Mouse (Mus musculus) adrenal gland, adult 8-10 months (tissue): ENCODE results near the gene Lsp1. TPM values are rescaled to one million over a fixed set of nuclear protein-coding genes. Genes with fewer than 3 reads are reported as not detected.

Experiments
- DNase-seq: peaks from one replicate; pipeline ENCODE4 v3.0.0; 2022
- total RNA-seq, 4 experiments: library from RNA; stranded (reverse); gene quantifications; 2 replicates each; pipeline ENCODE4 v1.2.4; 2022

Gene Lsp1
- total RNA-seq, 4 experiments from 2014 or later, result 18.1 to 31.9 (median 21.4) TPM

DNA sequence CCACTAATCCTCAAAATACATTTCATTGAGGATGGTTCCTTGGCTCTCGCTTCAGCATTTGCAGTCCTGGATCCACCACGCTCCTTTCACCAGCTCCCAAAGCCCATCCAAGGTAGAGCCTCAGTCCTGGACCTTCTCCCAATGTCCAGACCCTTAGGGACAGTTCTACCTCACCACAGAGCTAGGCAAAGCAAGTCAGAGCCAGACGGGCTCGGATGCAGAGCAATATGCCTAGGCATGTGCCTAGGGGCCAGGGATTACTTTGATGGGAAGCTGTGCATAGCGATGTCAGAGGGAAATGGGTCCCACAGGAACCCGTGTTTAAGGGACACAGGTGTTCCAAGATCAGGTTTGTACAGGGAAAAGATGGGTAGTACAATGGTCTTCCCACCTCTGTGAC lies 15.3 kb upstream of the Lsp1 start:
- no peak for DNase-seq

DNA sequence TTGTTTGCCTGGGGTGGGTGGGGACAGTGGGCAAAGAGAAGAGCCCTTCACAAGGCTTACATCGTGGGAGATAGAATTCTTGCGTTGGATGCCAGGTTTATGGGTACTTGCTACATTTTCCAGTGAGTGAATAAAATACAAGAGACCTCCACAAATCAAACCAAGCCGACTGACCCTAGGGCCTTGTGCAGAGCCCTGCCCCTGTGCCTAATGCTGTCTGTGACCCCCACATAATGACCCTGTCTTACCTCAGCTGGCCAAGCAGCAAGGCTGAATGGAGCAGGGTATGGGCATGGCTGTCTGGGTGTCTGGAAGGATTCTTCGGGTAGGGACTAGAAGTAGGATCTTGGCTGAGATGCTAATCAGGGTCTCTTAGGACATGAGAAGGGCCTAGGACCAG lies 14.3 kb upstream of the Lsp1 start:
- DNase-seq, result no peak

DNA sequence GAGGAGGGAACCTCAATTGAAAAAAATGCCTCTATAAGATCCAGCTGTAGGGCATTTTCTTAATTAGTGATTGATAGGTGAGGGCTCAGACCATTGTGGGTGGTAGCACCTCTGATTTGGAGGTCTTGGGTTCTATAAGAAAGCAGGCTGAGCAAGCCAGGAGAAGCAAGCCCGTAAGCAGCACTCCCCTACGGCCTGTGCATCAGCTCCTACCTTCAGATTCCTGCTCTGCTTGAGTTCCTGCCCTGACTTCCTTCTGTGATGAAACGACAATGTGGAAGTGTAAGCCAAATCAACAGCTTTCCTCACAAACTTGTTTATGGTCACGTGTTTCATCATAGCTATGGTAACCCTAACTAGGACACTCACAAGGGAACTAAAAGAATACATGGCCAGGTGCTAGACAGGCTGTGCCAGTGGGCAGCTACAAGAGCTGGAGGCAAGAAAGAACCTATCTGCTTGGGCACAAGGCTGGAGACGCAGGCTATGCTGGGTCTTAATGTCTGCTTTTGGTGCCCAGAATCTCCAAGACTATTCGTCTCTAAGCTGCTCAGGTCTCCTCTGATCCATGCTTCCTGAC lies 11.5 kb upstream of the Lsp1 start:
- no peak for DNase-seq

DNA sequence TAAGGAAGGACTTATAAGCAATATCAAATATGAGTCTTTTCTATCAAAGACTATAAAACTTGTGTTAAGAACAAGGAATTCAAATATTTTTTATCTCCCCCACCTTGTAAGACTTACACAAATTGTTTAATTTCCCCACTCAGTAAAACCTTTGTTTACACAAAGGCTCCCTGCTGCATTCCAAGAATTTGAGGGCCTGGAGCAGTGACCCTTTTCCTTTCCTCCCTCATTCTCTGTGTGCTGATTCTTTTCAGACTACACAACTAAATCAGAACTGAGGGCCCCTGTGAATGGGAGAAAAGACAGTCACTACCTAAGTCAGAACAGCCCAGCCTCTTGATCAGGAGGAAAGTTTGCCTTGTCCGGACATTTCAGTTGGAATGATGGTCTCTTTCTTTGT lies 5.9 kb upstream of the Lsp1 start:
- DNase-seq, result no peak

DNA sequence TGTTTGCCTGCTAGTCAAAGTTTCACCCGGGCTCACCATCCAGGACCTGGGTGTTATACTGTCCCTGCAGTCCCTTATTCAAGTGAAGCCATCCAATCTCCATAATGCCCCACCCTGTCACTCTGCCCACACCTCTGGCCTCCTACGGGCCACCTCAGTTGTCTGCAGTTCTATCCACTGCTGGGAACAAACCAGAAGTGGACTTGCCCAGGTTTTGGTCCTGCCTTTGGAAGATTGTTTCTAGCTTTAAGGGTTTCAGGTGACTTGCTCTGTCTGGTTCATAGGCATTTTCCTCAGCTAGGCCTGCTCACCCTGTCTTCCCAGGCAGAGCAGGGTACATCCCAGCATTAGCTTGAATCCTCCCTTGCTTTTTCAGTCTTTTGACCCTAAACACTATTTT lies 5.4 kb upstream of the Lsp1 start:
- DNase-seq, result no peak

DNA sequence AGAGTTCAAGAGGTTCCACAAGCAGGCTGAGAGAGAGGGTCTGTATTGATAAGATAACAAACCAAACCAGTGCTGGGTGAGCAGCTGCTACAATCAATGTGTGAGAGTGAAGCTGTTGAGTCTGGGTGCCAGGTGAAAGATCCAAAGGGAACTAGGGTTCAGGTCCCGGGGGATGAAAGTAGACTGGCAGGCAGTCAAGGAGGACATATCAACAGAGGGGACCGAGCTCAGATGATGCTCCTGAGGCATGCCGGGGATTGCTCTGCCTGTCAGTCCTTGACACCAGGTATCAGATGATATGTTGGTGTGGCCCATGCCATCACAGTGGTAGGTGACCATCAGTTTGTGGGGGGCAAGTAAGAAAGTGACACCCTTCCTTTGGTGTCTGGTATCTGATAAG lies 3.8 kb upstream of the Lsp1 start:
- no peak for DNase-seq

DNA sequence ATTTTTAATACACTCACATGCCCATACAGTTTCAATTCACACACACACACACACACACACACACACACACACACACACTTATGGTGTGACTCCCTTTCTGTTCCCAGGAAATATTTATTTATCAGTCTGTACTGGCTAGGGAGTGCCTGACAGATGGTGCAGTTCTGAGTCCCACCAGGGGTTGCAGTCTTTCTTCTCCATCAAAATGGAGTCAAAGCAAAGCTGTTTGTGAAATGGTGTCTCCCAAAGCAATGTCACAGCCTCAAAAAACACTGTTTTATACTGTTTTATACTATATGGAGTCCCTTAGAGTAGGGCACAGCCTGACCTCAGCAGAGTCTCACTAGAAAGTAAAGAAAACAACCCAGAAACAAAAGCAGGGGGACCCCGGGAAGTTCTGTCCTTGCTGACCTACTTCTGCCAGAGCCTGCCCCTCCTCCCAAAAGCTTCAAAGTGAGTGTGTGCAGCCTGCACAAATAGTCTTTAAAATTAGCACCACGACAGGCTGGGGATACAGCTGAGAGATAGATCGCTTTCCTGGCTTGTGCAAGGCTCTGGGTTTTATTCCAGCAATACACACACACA lies 3.3 kb upstream of the Lsp1 start:
- no peak for DNase-seq

DNA sequence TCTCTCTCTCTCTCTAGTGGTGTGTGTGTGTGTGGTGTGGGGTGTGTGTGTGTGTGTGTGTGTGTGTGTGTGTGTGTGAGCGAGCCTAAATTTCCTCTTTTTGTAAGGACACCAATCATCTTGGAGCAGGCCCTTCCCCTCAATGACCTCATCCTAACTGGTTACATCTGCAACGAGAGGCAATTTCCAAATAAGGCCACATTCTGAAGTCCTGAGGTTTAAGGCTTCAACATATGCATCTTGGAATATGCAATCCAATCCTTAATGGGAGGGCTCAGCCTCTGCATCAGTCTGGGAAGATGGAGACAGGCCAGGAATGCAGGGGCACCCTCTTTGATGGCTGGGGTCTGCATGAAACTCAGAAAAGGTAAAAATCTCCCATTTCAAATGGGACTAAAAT lies 2.6 kb upstream of the Lsp1 start:
- DNase-seq, result no peak

DNA sequence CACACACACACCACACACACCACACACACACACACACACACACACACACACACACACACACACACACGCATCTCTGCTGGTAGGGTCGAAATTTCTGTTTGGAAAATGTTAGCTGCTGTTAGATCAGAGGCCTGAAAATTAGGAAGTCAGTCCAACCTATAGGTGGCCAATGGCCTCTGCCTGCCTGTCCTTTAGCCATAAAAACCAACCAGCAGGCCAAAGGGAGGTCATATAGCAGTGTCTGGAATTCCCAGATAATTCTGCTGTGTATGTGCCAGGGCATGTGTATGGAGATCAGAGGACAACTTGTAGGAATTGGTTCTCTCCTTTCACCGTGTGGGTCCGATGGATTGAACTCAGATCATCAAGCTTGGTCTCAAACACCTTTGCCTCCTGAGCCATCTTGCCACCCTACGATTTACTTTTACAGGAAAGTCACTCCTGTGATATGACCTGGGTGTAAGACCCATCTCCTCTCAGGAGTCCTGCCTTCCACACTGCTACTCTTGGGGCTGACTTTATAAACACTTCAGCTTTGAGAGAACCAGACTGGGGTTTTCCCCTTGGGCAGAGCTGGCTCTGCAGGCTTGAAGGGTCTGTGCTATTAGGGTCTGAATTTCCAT lies 1.8 kb upstream of the Lsp1 start:
- no peak for DNase-seq

DNA sequence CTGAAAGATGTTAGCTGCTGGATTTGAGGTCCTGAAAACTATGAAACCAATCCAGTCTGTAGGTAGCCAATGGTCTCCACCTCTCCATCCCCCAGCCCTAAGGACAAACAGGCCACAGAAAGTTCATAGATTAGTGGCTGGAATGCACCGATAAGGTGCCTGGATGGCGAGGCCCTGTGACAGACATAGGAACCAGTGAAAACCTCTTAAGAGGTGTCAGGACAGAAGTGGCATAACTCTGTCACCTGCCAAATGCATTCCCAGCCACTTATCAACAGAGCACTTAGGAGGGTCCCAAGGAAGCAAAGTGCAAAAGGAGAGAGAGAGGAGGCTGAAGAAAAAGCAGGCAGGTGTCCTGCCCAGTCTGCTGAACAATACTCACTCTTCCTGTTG lies 1.3 kb upstream of the Lsp1 start:
- no peak for DNase-seq

DNA sequence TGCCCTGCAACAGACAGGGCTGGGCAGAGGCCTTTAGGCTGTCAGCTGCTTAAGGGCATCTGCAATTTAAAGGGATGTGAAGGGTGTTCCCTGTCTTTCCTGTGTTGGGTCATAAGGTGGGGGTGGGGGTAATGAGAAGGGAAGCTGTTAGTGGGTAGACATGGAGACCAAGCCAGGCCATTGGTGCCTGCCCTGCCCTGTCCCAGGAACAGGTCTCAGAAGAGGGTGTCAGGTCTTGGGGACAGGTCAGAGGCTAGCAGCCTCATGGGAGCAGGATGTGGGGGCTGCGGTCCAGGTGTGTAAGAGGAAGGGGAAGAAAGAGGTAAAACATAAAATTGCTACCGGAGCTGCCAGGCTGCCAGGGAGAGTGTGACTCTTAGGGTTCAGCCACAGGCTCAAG lies 837 bp downstream of the Lsp1 start:
- no peak for DNase-seq

DNA sequence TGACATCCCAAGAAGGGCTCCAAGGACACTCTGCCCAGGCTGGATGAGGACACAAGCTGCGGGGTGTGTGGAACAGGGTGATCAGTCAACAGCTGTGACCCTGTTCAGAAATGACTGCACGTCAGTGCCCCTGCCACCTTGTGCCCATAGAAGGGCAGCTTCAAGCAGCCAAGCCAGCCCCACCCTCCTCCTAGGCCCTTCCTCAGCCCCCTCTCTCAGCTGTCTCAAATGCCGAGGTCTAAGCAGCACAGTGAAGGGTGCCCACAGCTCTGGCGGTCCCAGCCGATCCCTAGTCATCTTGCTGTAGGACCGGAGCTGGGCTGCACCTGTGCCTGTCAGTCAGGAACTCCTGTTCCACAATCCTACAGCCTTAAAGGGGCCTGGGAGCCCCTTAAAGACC lies 1.6 kb downstream of the Lsp1 start:
- DNase-seq, result no peak

DNA sequence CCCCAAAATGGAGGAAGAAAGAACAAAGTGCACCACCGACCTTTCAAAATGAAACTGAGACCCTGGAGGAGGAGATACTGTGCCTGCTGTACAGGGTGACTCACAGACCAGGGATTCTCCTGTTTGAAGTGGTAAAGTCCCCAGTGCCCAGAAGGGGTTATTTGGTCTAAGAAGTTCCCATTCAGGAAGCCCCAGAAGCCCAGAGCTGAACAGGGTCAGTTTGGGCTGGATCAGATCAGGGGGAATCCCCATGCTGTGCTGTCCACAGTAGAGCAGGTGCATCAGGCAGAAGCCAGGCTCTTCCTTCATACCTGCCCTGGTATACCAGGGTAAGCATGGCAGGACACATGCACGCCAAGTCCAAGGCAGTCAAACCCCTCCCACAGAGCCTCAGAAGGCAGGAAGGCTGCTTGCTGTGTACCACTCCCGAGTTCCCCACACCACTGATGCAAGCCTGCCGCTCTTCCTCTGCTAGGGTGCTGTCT lies 2.0 kb downstream of the Lsp1 start:
- no peak for DNase-seq

DNA sequence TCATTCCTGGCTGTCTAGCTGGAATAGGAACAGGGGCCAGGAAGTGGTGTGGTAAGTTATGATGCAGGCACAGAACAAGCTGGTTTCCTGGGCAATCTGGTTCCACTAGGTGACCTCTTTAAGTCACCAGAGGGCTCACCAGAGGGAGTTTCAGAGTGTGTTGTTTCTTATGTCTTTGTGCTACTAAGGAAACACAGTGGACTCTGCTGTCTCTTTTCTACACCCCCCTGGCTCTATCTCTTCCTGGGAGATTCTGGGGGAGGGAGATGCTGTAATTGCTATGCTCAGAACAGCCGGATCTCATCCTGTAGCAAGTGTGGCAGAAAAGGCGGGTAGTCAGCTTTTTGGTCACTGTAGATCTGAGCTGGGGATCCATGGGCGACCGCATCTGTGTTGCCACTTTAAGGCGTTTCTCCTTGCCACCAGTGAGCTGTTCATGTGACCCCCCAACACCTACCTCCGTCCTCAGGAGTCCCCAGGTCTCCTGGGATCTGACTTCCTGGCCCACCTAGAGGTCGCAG lies 9.6 kb downstream of the Lsp1 start:
- no peak for DNase-seq

DNA sequence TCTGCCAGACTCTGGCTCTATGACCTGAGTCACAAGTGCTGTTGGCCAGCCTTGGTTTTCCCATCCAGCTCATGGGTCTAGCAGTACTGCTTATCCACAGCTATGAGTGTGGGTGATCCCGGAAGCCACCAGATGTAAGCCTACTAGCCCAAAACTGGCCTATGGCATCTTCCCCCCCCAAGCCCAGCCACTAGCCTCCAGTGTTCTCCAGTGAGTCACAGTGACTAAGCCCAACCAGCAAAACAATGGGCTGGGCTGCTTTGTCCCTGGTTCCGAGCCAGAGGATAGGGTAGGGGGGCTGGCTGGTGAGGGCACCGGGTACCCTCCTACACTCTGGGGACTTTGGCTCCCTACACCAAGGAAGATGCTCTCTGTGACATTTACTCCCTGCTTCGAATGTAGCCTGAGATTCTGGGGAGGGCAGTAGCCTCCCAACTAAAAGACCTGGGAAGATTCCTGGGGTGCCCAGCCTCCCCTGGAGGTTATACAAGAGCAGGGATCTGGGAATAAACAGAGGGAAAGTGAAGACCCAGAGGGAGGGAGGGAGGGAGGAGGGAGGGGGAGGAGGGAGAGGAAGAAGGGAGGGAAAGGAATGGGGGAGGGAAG lies 10.3 kb downstream of the Lsp1 start:
- DNase-seq, result no peak

DNA sequence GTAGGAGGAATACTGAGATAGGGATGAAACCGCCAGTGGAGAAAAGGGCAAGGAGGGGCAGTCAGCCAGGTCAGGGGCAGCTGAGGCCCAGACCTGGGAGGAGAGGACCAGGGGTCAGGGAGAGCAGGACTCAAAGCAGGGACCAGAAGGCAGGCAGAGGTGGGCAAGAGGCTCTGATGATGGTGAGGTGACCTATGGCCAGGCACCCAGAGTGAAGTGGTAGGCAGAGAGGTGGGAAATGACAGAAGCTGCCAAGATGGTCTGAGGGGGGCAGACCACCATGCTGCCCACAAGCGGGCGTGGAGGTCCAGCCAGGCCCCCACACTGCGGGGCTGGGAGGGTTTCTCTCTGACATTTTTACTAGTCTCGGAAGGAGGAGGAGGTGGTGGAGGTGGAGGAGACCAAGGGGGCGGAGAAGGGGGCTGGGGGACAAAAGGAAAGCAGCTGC lies 10.8 kb downstream of the Lsp1 start:
- no peak for DNase-seq

DNA sequence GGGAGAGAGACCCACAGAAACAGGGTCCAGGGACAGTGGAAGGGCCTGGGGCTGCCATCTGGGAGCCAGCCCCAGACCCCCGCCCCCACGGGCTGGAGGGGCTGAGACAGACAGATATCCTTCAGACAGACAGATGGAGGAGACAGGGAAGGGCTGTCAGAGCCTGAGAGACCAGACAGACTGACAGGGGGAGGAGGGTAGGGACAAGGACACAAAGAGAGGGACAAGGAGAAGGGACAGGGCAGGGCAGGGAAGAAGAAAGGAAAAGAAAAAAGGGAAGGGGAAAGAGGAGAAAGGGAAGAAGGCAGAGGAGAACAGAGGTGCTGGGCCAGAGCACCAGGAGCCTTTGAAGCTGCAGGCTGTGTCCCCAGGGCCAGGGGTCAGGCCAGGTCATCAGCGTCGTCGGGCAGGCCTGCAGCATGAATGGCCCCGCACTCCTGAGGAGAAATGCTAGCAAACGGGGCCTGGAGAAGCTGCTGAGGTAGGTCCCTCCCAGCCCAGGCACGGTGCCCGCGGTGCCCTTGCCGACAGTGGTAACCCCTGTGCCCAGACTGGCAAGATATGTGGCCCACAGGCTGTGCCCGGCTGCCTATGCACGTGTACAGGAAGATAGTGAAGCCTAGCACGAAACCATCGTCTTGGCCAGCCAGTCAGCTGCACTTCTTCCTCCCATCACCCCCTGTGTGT lies 11.4 kb downstream of the Lsp1 start:
- DNase-seq, result no peak

DNA sequence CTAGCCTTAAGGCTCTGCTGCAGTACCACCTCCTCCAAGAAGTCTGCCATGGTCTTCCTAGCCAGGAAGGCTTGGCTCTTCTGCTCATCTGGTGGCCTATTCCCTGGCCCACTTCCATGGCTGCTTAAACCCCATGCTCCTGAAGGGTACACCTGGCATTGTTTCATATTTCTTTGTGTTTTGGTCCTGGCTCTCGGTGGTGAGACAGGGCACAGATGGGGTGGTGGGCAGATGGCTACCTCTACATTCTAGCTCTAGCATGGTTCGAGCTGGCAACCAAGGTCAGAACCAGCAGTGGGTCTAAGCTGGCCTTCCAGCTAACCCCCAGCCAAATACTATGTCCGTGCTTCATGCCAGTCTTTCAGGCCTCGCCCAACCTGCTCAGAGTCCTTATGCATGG lies 12.3 kb downstream of the Lsp1 start:
- DNase-seq, result no peak

DNA sequence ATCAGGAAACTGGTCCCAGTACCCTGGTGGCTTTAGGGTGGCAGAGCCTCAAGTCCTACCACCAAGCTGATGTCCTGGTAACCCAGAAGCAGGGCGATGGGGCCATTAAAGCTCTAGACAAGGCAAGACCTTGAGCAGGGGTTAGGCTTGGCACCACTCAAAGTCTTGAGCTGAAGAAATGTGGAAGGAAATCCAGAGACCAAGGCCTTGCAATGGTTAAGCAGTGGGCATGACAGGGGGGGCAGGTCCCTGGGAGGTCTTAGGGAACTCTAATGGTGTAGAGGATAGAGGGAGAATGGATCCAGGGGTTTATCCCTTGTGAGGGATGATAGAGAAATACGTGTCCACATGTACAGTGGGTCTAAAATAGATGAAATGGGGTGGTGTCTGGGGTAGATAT lies 12.9 kb downstream of the Lsp1 start:
- DNase-seq, result no peak

DNA sequence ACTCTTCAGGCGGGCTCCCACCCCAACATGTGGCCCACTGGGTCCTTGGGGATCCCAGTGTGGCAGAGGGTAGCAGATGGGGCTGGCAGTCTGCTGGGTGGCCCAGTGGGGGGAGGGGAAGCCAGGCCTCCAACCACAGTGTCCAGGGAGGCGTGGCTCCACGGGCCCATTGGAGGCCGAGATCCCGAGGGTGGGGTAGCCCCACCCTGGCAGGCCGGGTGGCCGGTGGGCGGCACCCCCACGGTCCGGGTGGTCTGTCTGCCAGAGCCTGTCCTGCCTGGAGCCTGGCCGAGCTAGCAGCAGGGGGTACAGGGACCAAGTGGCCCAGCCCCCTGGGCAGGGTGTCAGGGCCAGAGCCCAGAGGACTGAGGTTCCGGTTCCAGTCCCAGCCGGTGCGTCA lies 14.2 kb downstream of the Lsp1 start:
- DNase-seq, result no peak

DNA sequence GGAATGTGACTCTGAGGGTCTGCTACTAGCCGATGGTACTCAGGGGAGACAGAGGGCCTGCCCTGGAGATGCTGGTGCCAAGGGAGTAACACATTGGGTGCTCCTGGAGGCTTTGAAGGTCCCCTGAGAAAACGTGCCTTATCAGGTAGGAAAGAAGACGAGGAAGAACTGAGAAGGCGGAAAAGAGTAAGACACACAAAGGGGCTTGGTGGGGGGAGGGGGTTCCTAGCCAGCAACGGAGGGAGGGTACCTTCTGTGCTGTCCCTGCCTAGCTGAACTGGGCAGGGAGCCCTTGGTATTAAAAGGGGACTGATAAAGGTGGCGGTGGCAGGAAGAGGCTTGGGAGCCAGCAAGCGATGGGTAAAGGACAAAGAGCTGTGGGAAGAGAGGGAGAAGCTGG lies 15.0 kb downstream of the Lsp1 start:
- no peak for DNase-seq

DNA sequence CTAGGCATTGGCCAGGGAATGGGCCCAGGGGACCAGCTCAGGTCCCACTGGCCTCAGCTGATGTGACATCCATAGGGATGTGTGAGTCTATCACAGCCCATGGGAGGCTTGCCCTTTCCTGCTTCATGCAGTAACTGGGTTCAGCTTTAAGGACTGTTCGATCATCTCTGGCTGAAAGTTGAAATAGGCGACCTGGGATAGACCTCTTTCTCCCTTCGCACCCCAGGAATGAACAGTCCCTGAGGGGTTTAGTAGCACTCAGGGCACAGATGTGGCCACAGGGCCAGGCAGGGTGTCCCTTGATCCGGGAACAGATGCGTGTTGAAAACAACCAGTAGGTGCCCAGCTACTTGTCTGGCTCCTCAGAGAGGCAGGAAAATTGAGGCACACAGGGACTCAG lies 15.7 kb downstream of the Lsp1 start:
- DNase-seq, result no peak

DNA sequence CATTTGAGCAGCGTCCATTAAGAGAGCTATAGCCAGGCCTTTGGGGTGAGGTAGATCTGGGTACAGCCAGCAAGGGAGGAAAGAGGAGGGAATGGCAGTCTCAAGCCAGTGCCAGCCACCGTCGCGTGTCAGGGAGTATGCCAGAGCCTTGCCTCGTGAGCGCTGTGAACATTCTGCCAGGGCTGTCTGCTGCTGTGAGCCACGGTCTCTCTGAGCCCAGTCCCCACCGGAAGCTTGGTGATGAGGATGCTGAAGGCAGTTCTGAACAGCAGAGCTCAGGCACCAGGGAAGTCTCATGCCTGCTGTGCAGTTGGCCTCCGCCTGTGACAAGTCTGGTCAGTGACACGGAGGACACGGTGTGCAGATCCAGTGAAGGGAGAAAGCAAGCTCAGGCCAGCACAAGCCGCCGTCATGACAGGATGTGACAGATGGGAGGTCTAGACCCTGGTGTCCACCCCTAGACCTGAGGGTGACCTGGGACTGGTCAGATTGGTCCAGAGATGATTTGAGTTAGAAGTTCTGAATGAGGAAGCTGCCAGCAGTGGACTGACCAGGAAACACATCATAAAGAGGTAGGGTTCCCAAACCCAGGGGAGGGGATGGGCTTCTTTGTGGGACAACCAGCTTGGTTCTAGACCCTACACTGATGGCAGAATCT lies 16.3 kb downstream of the Lsp1 start:
- DNase-seq, result no peak
